ENCODE assay signal across 11 mouse cellular contexts in the genomic region with DNA sequence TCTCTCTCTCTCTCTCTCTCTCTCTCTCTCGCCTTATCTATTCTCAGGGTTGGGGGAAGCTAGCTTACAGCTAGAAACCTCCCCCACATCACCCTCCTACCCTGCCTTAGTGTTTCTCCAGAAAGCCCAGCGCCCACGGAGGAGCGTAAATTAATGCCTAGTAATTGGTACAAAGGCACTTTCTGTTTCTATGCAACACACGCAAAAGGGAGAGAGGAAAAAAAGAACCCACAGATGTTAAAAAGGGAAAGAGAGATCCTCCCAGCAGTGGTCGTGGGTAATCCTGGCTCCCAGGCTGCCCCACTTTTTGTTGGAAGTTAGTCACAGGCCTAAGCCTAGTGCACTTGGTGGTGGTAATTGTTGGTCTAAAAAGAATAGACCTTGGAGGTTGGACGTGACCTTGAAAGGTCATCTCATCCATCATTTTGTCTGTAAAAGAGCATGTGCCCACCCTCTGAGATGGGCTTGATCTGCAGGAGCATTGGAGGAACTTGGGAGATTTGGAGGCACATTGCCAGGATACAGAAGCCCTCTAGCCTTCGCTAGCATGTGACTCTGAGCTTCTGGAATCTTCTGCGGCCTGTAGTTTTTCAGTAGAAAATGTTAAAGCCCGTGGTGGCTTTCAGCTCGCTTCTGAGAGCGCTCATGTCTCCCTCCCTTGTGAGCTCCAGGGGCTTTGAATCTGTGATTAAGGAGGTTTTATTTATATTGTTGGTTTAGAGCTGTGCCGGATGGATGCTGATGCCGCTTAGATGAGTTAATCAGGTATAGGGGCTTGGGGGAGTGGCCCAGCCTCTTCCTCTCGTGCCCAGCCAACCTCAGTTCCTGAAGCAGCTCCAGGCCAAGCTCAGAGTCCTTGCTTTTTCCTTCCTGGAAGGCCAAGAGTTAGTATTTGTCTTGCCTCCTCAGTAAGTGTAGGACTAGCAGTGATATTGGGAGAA. TPM values are rescaled to one million over a fixed set of nuclear protein-coding genes. Genes with fewer than 3 reads are reported as not detected.
A peak's percentile ranks its signal among the peaks of the same experiment; 100 is the strongest.
DNase-seq lines count a peak whose midpoint lies in the region; ATAC-seq and TF ChIP-seq lines count a peak whose summit lies in the region.
"Had no signal": no experiment of that assay in that cellular context is flagged by ENCODE, and none has a peak within 500 bp of the region (broad histone marks: within the 10 kb centered on the region; RNA-seq: fewer than 3 reads in every experiment).

No protein-coding gene starts in this region.

- H3K79me2 ChIP-seq in heart, adult 2 months (replicated peaks; ENCODE audit: control insufficient read depth, insufficient read depth, low read length) = peaks cover 13% of the 10 kb centered on the region

- H3K4me3 ChIP-seq in heart, adult 2 months = peak overlapping the region; percentile 24; the same call in 1 of the 2 replicates
- no peak overlapping the region for H3K4me3 ChIP-seq in kidney, embryonic 14.5 days (ENCODE audit: low read length)
- no peak overlapping the region for H3K4me3 ChIP-seq in midbrain, embryonic 10.5 days

- no peak for DNase-seq in heart, adult 2 months
- no peak for DNase-seq in heart, postnatal 14 days
- peak; percentile 84 for DNase-seq in right cerebral cortex, adult 18-20 months
- DNase-seq in right cerebral cortex, postnatal 4 days = no peak
- DNase-seq in telencephalon, adult 2 months (ENCODE audit: low read depth, low spot score) = peak; percentile 86
- DNase-seq in urinary bladder, postnatal 36 days (ENCODE audit: low spot score in 2 of 2) = no peak
- DNase-seq in midbrain, embryonic 10.5 days (ENCODE audit: low spot score) = no peak
- DNase-seq: gastrocnemius, postnatal 10 days; lung, embryonic 14.5 days had no signal

- peaks cover 46% of the 10 kb centered on the region for H3K4me1 ChIP-seq in heart, adult 2 months (ENCODE audit: control insufficient read depth, insufficient read depth, low read length)
- peaks cover 19% of the 10 kb centered on the region for H3K4me1 ChIP-seq in kidney, embryonic 14.5 days (ENCODE audit: control insufficient read depth, insufficient read depth, low read length)
- H3K4me1 ChIP-seq in midbrain, embryonic 10.5 days = peaks cover 16% of the 10 kb centered on the region

- no peak for TF ChIP-seq CTCF in heart, adult 2 months (IDR thresholded peaks at IDR 0.05)

- H3K27ac ChIP-seq in heart, adult 2 months = peak overlapping the region; percentile 100
- no peak overlapping the region for H3K27ac ChIP-seq in kidney, embryonic 14.5 days (ENCODE audit: low read depth, low read length)
- H3K27ac ChIP-seq in midbrain, embryonic 10.5 days (replicated peaks) = no peak overlapping the region

- peaks cover 58% of the 10 kb centered on the region for H3K36me3 ChIP-seq in heart, adult 2 months (ENCODE audit: control insufficient read depth, insufficient read depth, low read length)
- H3K36me3 ChIP-seq in kidney, embryonic 14.5 days (ENCODE audit: control insufficient read depth, insufficient read depth, low read length) = no peaks in the 10 kb centered on the region
- no peaks in the 10 kb centered on the region for H3K36me3 ChIP-seq in midbrain, embryonic 10.5 days

- peak overlapping the region; percentile 1; the same call in 1 of the 2 replicates for H3K9ac ChIP-seq in heart, adult 2 months (ENCODE audit: low read depth, low read length)
- H3K9ac ChIP-seq in kidney, embryonic 14.5 days (ENCODE audit: low read depth, low read length) = no peak overlapping the region
- H3K9ac ChIP-seq: lung, embryonic 14.5 days had no signal

- TF ChIP-seq EP300 in heart, adult 2 months (IDR thresholded peaks at IDR 0.05; ENCODE audit: insufficient read depth, low read depth, low read length) = no peak

- H3K9me3 ChIP-seq in kidney, embryonic 14.5 days (ENCODE audit: control insufficient read depth, low read length) = no peaks in the 10 kb centered on the region
- no peaks in the 10 kb centered on the region for H3K9me3 ChIP-seq in midbrain, embryonic 10.5 days (replicated peaks)

- no peak overlapping the region for H3K4me2 ChIP-seq in kidney, embryonic 14.5 days (replicated peaks; ENCODE audit: low read depth, low read length)
- H3K4me2 ChIP-seq: lung, embryonic 14.5 days had no signal

- 31% methylated on average over 15 of the region's 15 CpGs for WGBS in heart, adult 2 months
- 47% methylated on average over 15 of the region's 15 CpGs for WGBS in kidney, embryonic 14.5 days
- 82% methylated on average over 15 of the region's 15 CpGs for WGBS in midbrain, embryonic 10.5 days

- intact Hi-C loops in heart, adult 2 months (cut with DNase I) = no loop called here
- intact Hi-C loops in heart, postnatal 14 days (cut with DNase I) = loop anchor here (5.0 to 10.0 kb wide), 2 partner anchors 80 to 1872 kb away; a partner anchor contains a TSS

- no peaks in the 10 kb centered on the region for H3K27me3 ChIP-seq in heart, adult 2 months (ENCODE audit: control insufficient read depth, insufficient read depth, low read length)
- no peaks in the 10 kb centered on the region; the same call in 1 of the 2 replicates for H3K27me3 ChIP-seq in kidney, embryonic 14.5 days (ENCODE audit: control insufficient read depth, insufficient read depth, low read length)
- H3K27me3 ChIP-seq in midbrain, embryonic 10.5 days (ENCODE audit: low read depth, poor library complexity, severe bottlenecking) = peaks cover 31% of the 10 kb centered on the region

- ATAC-seq in kidney, embryonic 14.5 days (ENCODE audit: low FRiP score, low TSS enrichment) = 0 out of 2 replicates have a peak, but pooled peaks have one; percentile 3
- ATAC-seq: intestine, postnatal 0 days had no signal

- no peak for TF ChIP-seq POLR2A in heart, adult 2 months (IDR thresholded peaks at IDR 0.05; ENCODE audit: insufficient read depth, low read depth, low read length)

RNA-seq across cellular contexts. Expression of a gene that starts 6.3 kb away (rescaled TPM):
- 100 to 1,000 TPM; 121 to 142 TPM for total RNA-seq in heart, adult 2 months (2021)
- polyA plus RNA-seq in heart, adult 2 months (2012; rRNA removed) = 40.3 and 47.1 TPM in 2 replicates
- total RNA-seq in heart, postnatal 14 days (2021) = 100 to 1,000 TPM; 137 to 150 TPM
- 2.7 and 4.2 TPM in 2 replicates for polyA plus RNA-seq in kidney, embryonic 14.5 days (2014; fragmentation: Nextera tagmentation; extraction: Ambion mirVana)
- 0.87 and 0.91 TPM in 2 replicates for polyA plus RNA-seq in midbrain, embryonic 10.5 days (2016; fragmentation: Nextera tagmentation; extraction: Ambion mirVana)

Comparison
In these comparisons a context has a peak if more than half of its experiments do, and no peak if none do; other contexts are left out.
1. DNase-seq: peak in right cerebral cortex, adult 18-20 months (single experiment) and telencephalon, adult 2 months (single experiment); none in heart, adult 2 months (0 of 2), heart, postnatal 14 days (0 of 2), right cerebral cortex, postnatal 4 days (single experiment), urinary bladder, postnatal 36 days (0 of 2) and midbrain, embryonic 10.5 days (single experiment).